Mouse (Mus musculus): ENCODE data around the gene M6pr.

DNA sequence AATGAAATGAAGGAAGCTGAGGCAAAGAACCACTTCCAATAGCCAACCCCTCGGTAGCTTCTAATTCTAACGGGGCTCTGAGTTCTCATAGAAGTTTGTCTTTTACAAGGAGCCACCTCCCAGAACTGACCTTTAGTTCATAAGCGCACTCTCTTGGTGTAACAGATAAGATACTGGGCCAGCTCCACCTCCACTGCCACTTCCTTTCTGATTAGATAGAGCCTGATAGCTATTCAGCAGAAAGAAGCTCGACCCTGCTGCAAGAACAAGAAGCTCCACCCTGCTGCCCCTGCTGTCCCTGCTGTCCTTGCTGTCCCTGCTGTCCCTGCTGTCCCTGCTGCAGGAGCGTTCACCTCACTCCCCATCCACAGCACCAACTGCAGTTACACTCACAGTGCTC lies 34.0 kb upstream of the M6pr start:
- TF ChIP-seq CTCF (IDR thresholded peaks at IDR 0.05; ENCODE audit: control insufficient read depth, insufficient read depth, insufficient read length): no peak
- TF ChIP-seq MYOD1 (IDR thresholded peaks at IDR 0.05; ENCODE audit: control insufficient read depth, insufficient read length, low read depth): no peak
- no peak for TF ChIP-seq MAX (IDR thresholded peaks at IDR 0.05)
- TF ChIP-seq FOSL1 (IDR thresholded peaks at IDR 0.05; ENCODE audit: insufficient read depth, low read length, poor library complexity, severe bottlenecking): no peak
- no peak for TF ChIP-seq USF1 (IDR thresholded peaks at IDR 0.05; ENCODE audit: low read depth)
- TF ChIP-seq CEBPB (IDR thresholded peaks at IDR 0.05; ENCODE audit: low read depth): no peak
- no peak for TF ChIP-seq MYOG (IDR thresholded peaks at IDR 0.05; ENCODE audit: control insufficient read depth, extremely low read depth, insufficient read length)

Data from C2C12 (cell line).